Mouse (Mus musculus): ENCODE results near the gene Agt.

Agt gene

GRCm38 (mm10) chr8:124569593-124569992 is at the start of gene Agt:
Gene Agt (minus strand): TSS chr8:124569706.
- no peak for DNase-seq

GRCm38 (mm10) chr8:124618252-124618651 is 48.7 kb upstream of the Agt start:
- no peak for DNase-seq

GRCm38 (mm10) chr8:124617266-124617869 is 47.9 kb upstream of the Agt start:
- DNase-seq, result peak; percentile 77

GRCm38 (mm10) chr8:124614325-124614724 is 44.8 kb upstream of the Agt start:
- DNase-seq, result no peak

- DNase-seq, result no peak
These were observed 39.5 kb upstream of the Agt start for GRCm38 (mm10) chr8:124608972-124609353.

- DNase-seq, result peak; percentile 68
These were observed 38.9 kb upstream of the Agt start for GRCm38 (mm10) chr8:124608239-124608971.

- peak; percentile 61 for DNase-seq
These were observed 34.6 kb upstream of the Agt start for GRCm38 (mm10) chr8:124604066-124604465.

- no peak for DNase-seq
These were observed 19.9 kb upstream of the Agt start for GRCm38 (mm10) chr8:124589393-124589792.

- DNase-seq, result no peak
These were observed 17.1 kb upstream of the Agt start for GRCm38 (mm10) chr8:124586556-124586955.

GRCm38 (mm10) chr8:124585718-124586425 is 16.4 kb upstream of the Agt start:
- peak; percentile 30 for DNase-seq

- DNase-seq, result no peak
These were observed 7.2 kb upstream of the Agt start for GRCm38 (mm10) chr8:124576751-124577150.

GRCm38 (mm10) chr8:124575811-124576210 is 6.3 kb upstream of the Agt start, which contains the start of gene Capn9:
Gene Capn9 (plus strand): TSS chr8:124576111.
- DNase-seq, result no peak

GRCm38 (mm10) chr8:124573552-124574340 is 4.2 kb upstream of the Agt start:
- DNase-seq, result peak; percentile 95

GRCm38 (mm10) chr8:124572430-124572775 is 2.9 kb upstream of the Agt start:
- DNase-seq, result no peak

GRCm38 (mm10) chr8:124571732-124572429 is 2.4 kb upstream of the Agt start:
- no peak for DNase-seq

GRCm38 (mm10) chr8:124569100-124569499 is 406 bp downstream of the Agt start:
- no peak for DNase-seq

GRCm38 (mm10) chr8:124567584-124567983 is 1.9 kb downstream of the Agt start:
- no peak for DNase-seq

GRCm38 (mm10) chr8:124567126-124567525 is 2.4 kb downstream of the Agt start:
- DNase-seq, result no peak

- no peak for DNase-seq
These were observed 12.0 kb downstream of the Agt start for GRCm38 (mm10) chr8:124557476-124557875.

- no peak for DNase-seq
These were observed 12.8 kb downstream of the Agt start for GRCm38 (mm10) chr8:124556658-124557057.

GRCm38 (mm10) chr8:124556164-124556563 is 13.3 kb downstream of the Agt start:
- no peak for DNase-seq

GRCm38 (mm10) chr8:124555113-124555750 is 14.3 kb downstream of the Agt start:
- no peak for DNase-seq
